Mouse (Mus musculus) heart, embryonic 10.5 days (tissue): Measurements from ENCODE around the gene Chd4. TPM values are rescaled to one million over a fixed set of nuclear protein-coding genes. Genes with fewer than 3 reads are reported as not detected.
A peak's percentile ranks its signal among the peaks of the same experiment; 100 is the strongest.

Source experiments
- DNase-seq: peaks from one replicate; pipeline ENCODE4 v3.0.0-alpha.2; 2017; ENCODE audit warnings: low spot score
- H3K27ac ChIP-seq: fragments of 300-500 bp; sonication (generic); 2 replicates; pipeline ENCODE4 v1.5.1; 2016; ENCODE audit warnings: mild to moderate bottlenecking
- H3K27me3 ChIP-seq: fragments of 300-500 bp; sonication (generic); 2 replicates; pipeline ENCODE4 v1.6.1; 2016; ENCODE audit warnings: mild to moderate bottlenecking; ENCODE audit not compliant: poor library complexity, insufficient read depth, severe bottlenecking
- H3K36me3 ChIP-seq: fragments of 300-500 bp; sonication (generic); 2 replicates; pipeline ENCODE4 v1.6.1; 2016; ENCODE audit warnings: mild to moderate bottlenecking, moderate library complexity
- H3K4me1 ChIP-seq: fragments of 300-500 bp; sonication (generic); 2 replicates; pipeline ENCODE4 v1.6.1; 2016; ENCODE audit warnings: mild to moderate bottlenecking
- H3K4me3 ChIP-seq: fragments of 300-500 bp; sonication (generic); 2 replicates; pipeline ENCODE4 v1.5.1; 2016; ENCODE audit warnings: mild to moderate bottlenecking, moderate library complexity
- H3K9me3 ChIP-seq: fragments of 300-500 bp; sonication (generic); 2 replicates; pipeline ENCODE4 v1.6.1; 2016; ENCODE audit warnings: mild to moderate bottlenecking, moderate library complexity
- WGBS: fragments of 180-500 bp; shearing (Covaris S2); methylation state at CpG from one replicate; pipeline ENCODE4 v1.1.7; 2016; 5-methylcytosine and 5-hydroxymethylcytosine counted together
- microRNA-seq: library from miRNA; unstranded; fragments of <30 nt; microRNA quantifications from one replicate; pipeline ENCODE4, GENCODE M21; 2017
- polyA plus RNA-seq: library from polyadenylated mRNA; unstranded; fragments of >200 nt; fragmentation: Nextera tagmentation; extraction: Ambion mirVana; gene quantifications from 2 replicates; pipeline ENCODE4 v1.2.1, GENCODE M21; 2016

Chd4 gene
- polyA plus RNA-seq, 1 experiment from 2014 or later, result 88.6 TPM

DNA sequence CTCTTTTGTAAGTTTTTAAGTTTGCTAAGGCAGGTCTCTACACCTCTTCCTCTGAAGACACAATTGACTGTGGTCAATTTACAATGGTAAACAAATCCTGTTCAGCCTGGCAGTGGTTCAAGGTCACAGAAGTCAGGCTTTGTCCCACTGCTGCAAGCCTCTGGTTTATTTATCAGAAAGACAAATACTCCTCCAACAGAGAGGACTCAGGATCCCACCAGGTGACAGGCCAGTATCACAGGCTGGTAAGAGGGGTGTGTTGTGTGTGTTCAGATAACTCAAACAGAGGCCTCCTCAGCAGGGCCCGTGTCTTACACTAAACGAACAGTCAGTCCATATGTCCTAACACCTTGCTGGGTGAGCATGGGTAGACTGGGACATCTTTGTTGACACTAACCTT lies 76.7 kb downstream of the Chd4 start:
- H3K4me3 ChIP-seq, result no peak overlapping the region
- peak; percentile 53 for DNase-seq
- 78% methylated on average over 2 of the region's 2 CpGs for whole genome bisulfite sequencing
- peaks cover 100% of the 10 kb centered on the region for H3K36me3 ChIP-seq
- H3K27ac ChIP-seq, result no peak overlapping the region
- H3K4me1 ChIP-seq, result peaks cover 6% of the 10 kb centered on the region
- no peaks in the 10 kb centered on the region for H3K9me3 ChIP-seq
- no peaks in the 10 kb centered on the region for H3K27me3 ChIP-seq

- H3K36me3 ChIP-seq, result peaks cover 100% of the 10 kb centered on the region
- DNase-seq, result no peak
- no peak overlapping the region for H3K27ac ChIP-seq
- no peaks in the 10 kb centered on the region for H3K4me1 ChIP-seq
- 91% methylated on average over 7 of the region's 7 CpGs for WGBS
- no peak overlapping the region for H3K4me3 ChIP-seq
- no peaks in the 10 kb centered on the region for H3K27me3 ChIP-seq
- H3K9me3 ChIP-seq, result no peaks in the 10 kb centered on the region
Measured at GRCm38 (mm10) chr6:125173256-125173655, 77.5 kb downstream of the Chd4 start.

- no peak overlapping the region for H3K27ac ChIP-seq
- no peak overlapping the region for H3K4me3 ChIP-seq
- 91% methylated on average over 5 of the region's 5 CpGs for WGBS
- DNase-seq, result no peak
- peaks cover 99% of the 10 kb centered on the region for H3K36me3 ChIP-seq
- H3K27me3 ChIP-seq, result no peaks in the 10 kb centered on the region
- no peaks in the 10 kb centered on the region for H3K4me1 ChIP-seq
- H3K9me3 ChIP-seq, result no peaks in the 10 kb centered on the region
Measured at GRCm38 (mm10) chr6:125175469-125175868, 79.7 kb downstream of the Chd4 start.

DNA sequence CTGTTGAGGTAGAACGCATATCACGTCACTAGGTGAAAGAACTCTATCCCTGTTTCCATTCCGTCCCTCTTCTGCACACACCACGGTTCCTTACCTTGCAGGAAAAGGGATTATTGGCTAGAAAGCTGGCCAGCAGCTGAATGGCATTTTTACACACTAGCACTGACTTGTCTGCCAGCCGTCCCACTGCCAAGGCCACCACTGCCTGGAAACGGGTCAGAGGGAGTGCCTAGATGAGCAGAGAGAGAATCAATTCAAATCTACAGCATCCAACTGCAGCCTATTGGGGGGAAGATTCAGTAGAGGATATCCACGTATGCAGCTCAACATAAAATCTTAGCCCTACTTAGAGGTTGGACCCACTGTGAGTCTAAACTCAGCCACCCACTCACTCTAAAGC lies 83.8 kb downstream of the Chd4 start:
- no peaks in the 10 kb centered on the region for H3K27me3 ChIP-seq
- no peaks in the 10 kb centered on the region for H3K9me3 ChIP-seq
- DNase-seq, result no peak
- peaks cover 98% of the 10 kb centered on the region for H3K36me3 ChIP-seq
- H3K4me1 ChIP-seq, result no peaks in the 10 kb centered on the region
- H3K27ac ChIP-seq, result no peak overlapping the region
- 91% methylated on average over 7 of the region's 7 CpGs for WGBS
- no peak overlapping the region for H3K4me3 ChIP-seq

Small RNAs within 50 kb of the gene (microRNA-seq; reads per million reads assigned to microRNA genes)
- not detected for gene Mir7045

Other genes starting within 250 kb of the Chd4 start
- gene P3h3, start 238.2 kb upstream of the Chd4 start, polyA plus RNA-seq, result 10.7 and 13.4 TPM in 2 replicates
- gene Gpr162, start 232.0 kb upstream of the Chd4 start, polyA plus RNA-seq, result 1.1 and 1.2 TPM in 2 replicates
- 0.05 TPM in 1 of 2 replicates, not detected in the other for gene Cd4, start 207.8 kb upstream of the Chd4 start, polyA plus RNA-seq
- gene Lag3, start 184.3 kb upstream of the Chd4 start, polyA plus RNA-seq, result 1.2 and 2.8 TPM in 2 replicates
- gene Ptms, start 175.9 kb upstream of the Chd4 start, polyA plus RNA-seq, result 123 and 174 TPM in 2 replicates
- 363 and 402 TPM in 2 replicates for gene Mlf2, start 164.6 kb upstream of the Chd4 start, polyA plus RNA-seq
- 173 and 178 TPM in 2 replicates for gene Cops7a, start 130.4 kb upstream of the Chd4 start, polyA plus RNA-seq
- gene Pianp, start 99.3 kb upstream of the Chd4 start, polyA plus RNA-seq, result 0.14 TPM in 1 of 2 replicates, not detected in the other
- gene Zfp384, start 86.8 kb upstream of the Chd4 start, polyA plus RNA-seq, result 7.9 and 14.2 TPM in 2 replicates
- gene Ing4, start 56.2 kb upstream of the Chd4 start, polyA plus RNA-seq, result 74.4 and 84.5 TPM in 2 replicates
- 4.8 and 8.0 TPM in 2 replicates for gene Acrbp, start 46.3 kb upstream of the Chd4 start, polyA plus RNA-seq
- gene Lpar5, start 28.1 kb upstream of the Chd4 start, polyA plus RNA-seq, result 0.37 and 0.38 TPM in 2 replicates
- 73.2 and 92.7 TPM in 2 replicates for gene Nop2, start 35.9 kb downstream of the Chd4 start, polyA plus RNA-seq
- gene Iffo1, start 49.3 kb downstream of the Chd4 start, polyA plus RNA-seq, result 11.7 and 11.9 TPM in 2 replicates
- 3,676 and 4,272 TPM in 2 replicates for gene Gapdh, start 70.5 kb downstream of the Chd4 start, polyA plus RNA-seq
- gene Ncapd2, start 95.7 kb downstream of the Chd4 start, polyA plus RNA-seq, result 128 and 140 TPM in 2 replicates
- 246 and 251 TPM in 2 replicates for gene Mrpl51, start 95.8 kb downstream of the Chd4 start, polyA plus RNA-seq
- 3.4 TPM in 2 replicates for gene Vamp1, start 119.6 kb downstream of the Chd4 start, polyA plus RNA-seq
- 2.7 and 3.1 TPM in 2 replicates for gene Tapbpl, start 135.9 kb downstream of the Chd4 start, polyA plus RNA-seq
- gene Cd27, start 141.0 kb downstream of the Chd4 start, polyA plus RNA-seq, result 1.3 and 2.1 TPM in 2 replicates
- 0.09 TPM in 1 of 2 replicates, not detected in the other for gene Tuba3a, start 190.1 kb downstream of the Chd4 start, polyA plus RNA-seq
- 37.8 and 40.4 TPM in 2 replicates for gene Ltbr, start 217.9 kb downstream of the Chd4 start, polyA plus RNA-seq
- gene Scnn1a, start 224.7 kb downstream of the Chd4 start, polyA plus RNA-seq, result 0.65 and 0.98 TPM in 2 replicates